Mouse (Mus musculus) small intestine, adult 2 months (tissue): ENCODE data around the gene Canx. TPM values are rescaled to one million over a fixed set of nuclear protein-coding genes. Genes with fewer than 3 reads are reported as not detected.
"Not testable (repeated sequence)": the region's sequence is repeated elsewhere in the genome, so short reads cannot be mapped to it uniquely, and the experiment has no call there.

Source experiments
- H3K27ac ChIP-seq: fragments of 200-500 bp; 2 replicates; pipeline ENCODE4 v1.5.1; 2012; ENCODE audit warnings: low read depth, low read length, control low read depth, inconsistent platforms; ENCODE audit not compliant: insufficient read depth
- H3K27me3 ChIP-seq: fragments of 200-500 bp; 2 replicates; pipeline ENCODE4 v1.6.1; 2012; ENCODE audit warnings: mild to moderate bottlenecking, moderate library complexity, low read length, inconsistent platforms; ENCODE audit not compliant: control insufficient read depth, insufficient read depth
- H3K36me3 ChIP-seq: fragments of 200-500 bp; 2 replicates; pipeline ENCODE4 v1.6.1; 2012; ENCODE audit warnings: mild to moderate bottlenecking, low read length, control low read depth, inconsistent platforms; ENCODE audit not compliant: control insufficient read depth, insufficient read depth
- H3K4me1 ChIP-seq: fragments of 200-500 bp; 2 replicates; pipeline ENCODE4 v1.6.1; 2012; ENCODE audit warnings: low read length, inconsistent platforms, mixed read lengths; ENCODE audit not compliant: control insufficient read depth, insufficient read depth, insufficient read length
- H3K4me3 ChIP-seq: fragments of 200-500 bp; 2 replicates; pipeline ENCODE4 v1.5.1; 2012; ENCODE audit warnings: low read depth, mild to moderate bottlenecking, control low read depth, inconsistent platforms, low read length, moderate library complexity
- CTCF ChIP-seq: fragments of 200-500 bp; IDR thresholded peaks from 2 replicates; pipeline ENCODE4 v1.5.1; 2012; ENCODE audit warnings: low read depth, mild to moderate bottlenecking, control low read depth, inconsistent platforms, low read length, moderate library complexity, mixed read lengths; ENCODE audit not compliant: insufficient replicate concordance, insufficient read length; ENCODE audit errors: extremely low read depth
- POLR2A ChIP-seq: fragments of 200-500 bp; IDR thresholded peaks from 2 replicates; pipeline ENCODE4 v1.6.1; 2012; ENCODE audit warnings: low read depth, mild to moderate bottlenecking, control low read depth, inconsistent platforms, low read length, moderate library complexity
- WGBS: fragments of 180-500 bp; shearing (Covaris S2); methylation state at CpG from one replicate; pipeline ENCODE4 v1.1.7; 2018; 5-methylcytosine and 5-hydroxymethylcytosine counted together
- polyA plus RNA-seq: library from polyadenylated mRNA; depleted of rRNA; stranded (reverse); fragments of >200 nt; gene quantifications from 2 replicates; pipeline ENCODE4 v1.2.3, GENCODE M21; 2012

Gene Canx
- polyA plus RNA-seq, 1 experiment: 31.9 TPM

- H3K4me3 ChIP-seq: no peak overlapping the region
- H3K4me1 ChIP-seq: peaks cover 7% of the 10 kb centered on the region; the same call in 1 of the 2 replicates
- WGBS: 76% methylated on average over 6 of the region's 6 CpGs
- no peaks in the 10 kb centered on the region for H3K27me3 ChIP-seq
- TF ChIP-seq POLR2A (no peak), CTCF (no peak)
- H3K27ac ChIP-seq: no peak overlapping the region
- peaks cover 7% of the 10 kb centered on the region for H3K36me3 ChIP-seq
Observed at GRCm38 (mm10) chr11:50321239-50321638, 4.2 kb downstream of the Canx start.

GRCm38 (mm10) chr11:50319343-50319742 is 6.1 kb downstream of the Canx start:
- H3K27me3 ChIP-seq, H3K4me1 ChIP-seq, H3K4me3 ChIP-seq, H3K36me3 ChIP-seq, H3K27ac ChIP-seq: not testable (repeated sequence)
- 57% methylated on average over 4 of the region's 4 CpGs for WGBS

GRCm38 (mm10) chr11:50312803-50313202 is 12.7 kb downstream of the Canx start:
- H3K4me1 ChIP-seq: 0 out of 2 replicates have a peak, but pooled peaks cover 2% of the 10 kb centered on the region
- no peaks in the 10 kb centered on the region for H3K27me3 ChIP-seq
- H3K36me3 ChIP-seq: peaks cover 29% of the 10 kb centered on the region
- no peak overlapping the region for H3K4me3 ChIP-seq
- TF ChIP-seq CTCF (no peak), POLR2A (no peak)
- H3K27ac ChIP-seq: no peak overlapping the region
- 63% methylated on average over 2 of the region's 2 CpGs for WGBS

- H3K4me1 ChIP-seq: no peaks in the 10 kb centered on the region
- TF ChIP-seq CTCF (no peak), POLR2A (no peak)
- H3K27me3 ChIP-seq: no peaks in the 10 kb centered on the region
- no peak overlapping the region for H3K4me3 ChIP-seq
- H3K36me3 ChIP-seq: peaks cover 76% of the 10 kb centered on the region
- H3K27ac ChIP-seq: no peak overlapping the region
- 92% methylated on average over 2 of the region's 2 CpGs for WGBS
Observed at GRCm38 (mm10) chr11:50303406-50303805, 22.1 kb downstream of the Canx start.

- Histone ChIP-seq H3K27me3 (no peaks in the 10 kb centered on the region), H3K4me3 (peak within 1 kb of the TSS; percentile 84), H3K4me1 (peaks cover 3% of the 10 kb centered on the region; the same call in 1 of the 2 replicates), H3K27ac (peak within 1 kb of the TSS; percentile 80), H3K36me3 (peaks cover 28% of the 10 kb centered on the region)
- WGBS: under 1% methylated on average over 45 of the region's 45 CpGs
- TF ChIP-seq CTCF: no peak
- peak; percentile 90; the same call in 1 of the 2 replicates for TF ChIP-seq POLR2A
Observed at GRCm38 (mm10) chr11:50292190-50292855, 33.1 kb downstream of the Canx start, which contains the start of gene Maml1. Maml1 (minus strand) TSS chr11:50292311.

GRCm38 (mm10) chr11:50291321-50292165 is 33.9 kb downstream of the Canx start:
- under 1% methylated on average over 85 of the region's 85 CpGs for WGBS
- TF ChIP-seq POLR2A (no peak), CTCF (no peak)
- Histone ChIP-seq H3K4me1 (peaks cover 3% of the 10 kb centered on the region; the same call in 1 of the 2 replicates), H3K27ac (peak overlapping the region; percentile 80), H3K27me3 (no peaks in the 10 kb centered on the region), H3K36me3 (peaks cover 21% of the 10 kb centered on the region), H3K4me3 (peak overlapping the region; percentile 84)
